Mouse (Mus musculus) testis, postnatal 10 days (tissue): ENCODE results near the gene Zfyve9.

ENCODE experiments used
- DNase-seq: peaks from one replicate; pipeline ENCODE4 v3.0.0; 2021; ENCODE audit warnings: low spot score

Zfyve9 gene

GRCm38 (mm10) chr4:108608651-108609050 is 171.9 kb downstream of the Zfyve9 start:
- no peak for DNase-seq

- no peak for DNase-seq
Measured at GRCm38 (mm10) chr4:108601870-108602269, 178.7 kb downstream of the Zfyve9 start.

GRCm38 (mm10) chr4:108598306-108598705 is 182.3 kb downstream of the Zfyve9 start:
- no peak for DNase-seq

GRCm38 (mm10) chr4:108595785-108596184 is 184.8 kb downstream of the Zfyve9 start:
- no peak for DNase-seq

- no peak for DNase-seq
Measured at GRCm38 (mm10) chr4:108593376-108593775, 187.2 kb downstream of the Zfyve9 start.
